Mouse (Mus musculus) testis, adult 2 months (tissue): ENCODE measurements around the gene Pbld1.

Experiments used
- CTCF ChIP-seq: fragments of 200-500 bp; IDR thresholded peaks from 2 replicates; pipeline ENCODE4 v1.5.1; 2012; ENCODE audit warnings: low read depth, mild to moderate bottlenecking, inconsistent platforms, low read length, moderate library complexity; ENCODE audit not compliant: control insufficient read depth, insufficient read depth, insufficient replicate concordance
- POLR2A ChIP-seq: fragments of 200-500 bp; IDR thresholded peaks from 2 replicates; pipeline ENCODE4 v1.6.1; 2012; ENCODE audit warnings: low read depth, mild to moderate bottlenecking, inconsistent platforms, low read length, moderate library complexity; ENCODE audit not compliant: control insufficient read depth

- no peak for TF ChIP-seq POLR2A
- TF ChIP-seq CTCF, result no peak
Observed at GRCm38 (mm10) chr10:63023121-63023748, 36.7 kb upstream of the Pbld1 start.
